Mouse (Mus musculus): Measurements from ENCODE around the gene Gna15. TPM values are rescaled to one million over a fixed set of nuclear protein-coding genes. Genes with fewer than 3 reads are reported as not detected.

The Gna15 gene
- polyA plus RNA-seq, 1 experiment from 2014 or later: 1.1 TPM

DNA sequence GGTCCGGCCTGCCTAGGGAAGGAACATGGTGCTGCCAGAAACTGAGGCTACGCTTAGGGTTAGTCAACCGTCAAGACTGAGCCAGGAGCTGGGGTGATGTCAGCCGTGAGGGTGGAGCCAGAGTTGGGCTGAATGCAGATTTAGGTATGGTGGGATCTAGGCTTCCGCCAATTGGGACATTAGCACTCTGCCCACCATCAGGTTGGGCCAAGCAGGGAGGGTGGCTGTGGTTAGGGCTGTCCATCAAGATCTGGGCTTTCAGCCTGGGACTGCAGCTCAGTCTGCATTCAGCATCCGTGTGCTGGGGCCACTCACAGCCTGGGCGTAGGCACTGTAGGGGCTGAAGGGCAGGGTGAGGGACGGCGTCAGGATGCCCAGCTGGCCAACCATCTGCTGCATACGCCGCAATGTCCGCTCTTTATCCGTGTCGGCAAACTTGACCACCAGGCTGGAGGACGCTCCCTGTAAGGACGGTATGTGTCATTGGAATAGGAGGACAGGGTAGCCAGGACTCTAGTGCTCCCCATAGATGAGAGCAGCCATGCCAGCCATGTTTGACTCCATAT is 56.3 kb downstream of the Gna15 start:
- no peak overlapping the region for H3K9ac ChIP-seq (ENCODE audit: low read depth, low read length)
- H3K4me1 ChIP-seq (ENCODE audit: control insufficient read depth, insufficient read depth, low read depth, low read length): peaks cover 23% of the 10 kb centered on the region
- H3K36me3 ChIP-seq (ENCODE audit: control insufficient read depth, insufficient read depth, low read length): peaks cover 28% of the 10 kb centered on the region
- no peak overlapping the region for H3K27ac ChIP-seq (ENCODE audit: low read depth, low read length)
- no peak overlapping the region for H3K4me3 ChIP-seq (ENCODE audit: low read length)
- no peak for ATAC-seq
- WGBS: 79% methylated on average over 16 of the region's 16 CpGs
- H3K27me3 ChIP-seq (replicated peaks; ENCODE audit: control insufficient read depth, insufficient read depth, low read length): peaks cover 20% of the 10 kb centered on the region
- no peaks in the 10 kb centered on the region for H3K9me3 ChIP-seq (ENCODE audit: control insufficient read depth, low read length)
- no peak overlapping the region for H3K4me2 ChIP-seq (ENCODE audit: low read length)

DNA sequence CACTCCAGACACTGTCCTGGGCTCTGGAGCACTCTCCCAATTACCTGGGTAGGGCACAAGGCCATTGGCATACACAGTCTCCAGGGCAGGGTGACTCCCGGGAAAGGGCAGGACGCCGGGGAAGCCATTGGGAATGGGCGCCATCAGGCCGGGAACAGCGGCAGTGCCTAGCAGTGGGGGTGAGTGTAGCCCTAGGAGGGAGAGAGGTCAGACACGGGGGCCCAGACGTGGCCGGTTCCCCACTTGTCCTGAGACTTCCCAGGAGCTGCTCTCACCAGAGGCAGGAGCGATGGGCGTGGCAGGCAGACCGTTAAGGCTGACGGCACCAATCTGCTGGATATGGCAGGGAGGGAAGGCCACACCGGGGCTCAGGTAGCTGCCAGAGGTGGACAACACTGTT is 57.1 kb downstream of the Gna15 start:
- Histone ChIP-seq H3K4me3 (ENCODE audit: low read length) (no peak overlapping the region), H3K36me3 (ENCODE audit: control insufficient read depth, insufficient read depth, low read length) (peaks cover 34% of the 10 kb centered on the region), H3K9ac (ENCODE audit: low read depth, low read length) (no peak overlapping the region), H3K9me3 (ENCODE audit: control insufficient read depth, low read length) (no peaks in the 10 kb centered on the region), H3K4me2 (ENCODE audit: low read length) (no peak overlapping the region), H3K27me3 (replicated peaks; ENCODE audit: control insufficient read depth, insufficient read depth, low read length) (peaks cover 22% of the 10 kb centered on the region), H3K4me1 (ENCODE audit: control insufficient read depth, insufficient read depth, low read depth, low read length) (peaks cover 15% of the 10 kb centered on the region), H3K27ac (ENCODE audit: low read depth, low read length) (no peak overlapping the region)
- no peak for ATAC-seq
- WGBS: 75% methylated on average over 14 of the region's 14 CpGs

DNA sequence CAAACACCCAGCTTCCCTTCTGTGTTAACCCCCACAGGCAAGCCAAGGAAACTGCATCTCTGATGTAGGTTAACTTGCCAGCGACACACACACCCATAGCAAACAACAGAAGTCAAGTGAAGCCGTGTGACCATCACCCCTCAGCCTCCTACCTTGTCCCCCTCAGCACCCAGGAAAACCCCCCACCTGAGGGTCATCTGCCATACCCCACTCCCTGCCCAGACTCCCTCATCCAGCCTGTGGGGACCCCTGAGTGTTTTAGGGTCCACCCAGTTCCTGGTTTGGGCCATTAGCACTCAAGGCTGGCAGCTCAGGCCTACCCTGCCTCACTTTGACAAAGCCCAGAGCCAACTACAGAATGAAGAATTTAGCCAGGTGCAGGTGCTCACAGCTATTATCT is 58.0 kb downstream of the Gna15 start:
- Histone ChIP-seq H3K27me3 (replicated peaks; ENCODE audit: control insufficient read depth, insufficient read depth, low read length) (peaks cover 23% of the 10 kb centered on the region), H3K9ac (ENCODE audit: low read depth, low read length) (no peak overlapping the region), H3K4me1 (ENCODE audit: control insufficient read depth, insufficient read depth, low read depth, low read length) (peaks cover 12% of the 10 kb centered on the region), H3K4me2 (ENCODE audit: low read length) (no peak overlapping the region), H3K4me3 (ENCODE audit: low read length) (no peak overlapping the region), H3K9me3 (ENCODE audit: control insufficient read depth, low read length) (no peaks in the 10 kb centered on the region), H3K27ac (ENCODE audit: low read depth, low read length) (no peak overlapping the region), H3K36me3 (ENCODE audit: control insufficient read depth, insufficient read depth, low read length) (peaks cover 35% of the 10 kb centered on the region)
- 78% methylated on average over 2 of the region's 2 CpGs for WGBS
- ATAC-seq: no peak

GRCm38 (mm10) chr10:81465265-81465645 is 58.8 kb downstream of the Gna15 start:
- Histone ChIP-seq H3K9ac (ENCODE audit: low read depth, low read length) (no peak overlapping the region), H3K9me3 (ENCODE audit: control insufficient read depth, low read length) (no peaks in the 10 kb centered on the region), H3K36me3 (ENCODE audit: control insufficient read depth, insufficient read depth, low read length) (peaks cover 35% of the 10 kb centered on the region), H3K27me3 (replicated peaks; ENCODE audit: control insufficient read depth, insufficient read depth, low read length) (peaks cover 23% of the 10 kb centered on the region), H3K4me2 (ENCODE audit: low read length) (no peak overlapping the region), H3K4me1 (ENCODE audit: control insufficient read depth, insufficient read depth, low read depth, low read length) (peaks cover 9% of the 10 kb centered on the region), H3K27ac (ENCODE audit: low read depth, low read length) (no peak overlapping the region), H3K4me3 (ENCODE audit: low read length) (no peak overlapping the region)
- ATAC-seq: no peak
- WGBS: 5% methylated on average over 5 of the region's 5 CpGs

DNA sequence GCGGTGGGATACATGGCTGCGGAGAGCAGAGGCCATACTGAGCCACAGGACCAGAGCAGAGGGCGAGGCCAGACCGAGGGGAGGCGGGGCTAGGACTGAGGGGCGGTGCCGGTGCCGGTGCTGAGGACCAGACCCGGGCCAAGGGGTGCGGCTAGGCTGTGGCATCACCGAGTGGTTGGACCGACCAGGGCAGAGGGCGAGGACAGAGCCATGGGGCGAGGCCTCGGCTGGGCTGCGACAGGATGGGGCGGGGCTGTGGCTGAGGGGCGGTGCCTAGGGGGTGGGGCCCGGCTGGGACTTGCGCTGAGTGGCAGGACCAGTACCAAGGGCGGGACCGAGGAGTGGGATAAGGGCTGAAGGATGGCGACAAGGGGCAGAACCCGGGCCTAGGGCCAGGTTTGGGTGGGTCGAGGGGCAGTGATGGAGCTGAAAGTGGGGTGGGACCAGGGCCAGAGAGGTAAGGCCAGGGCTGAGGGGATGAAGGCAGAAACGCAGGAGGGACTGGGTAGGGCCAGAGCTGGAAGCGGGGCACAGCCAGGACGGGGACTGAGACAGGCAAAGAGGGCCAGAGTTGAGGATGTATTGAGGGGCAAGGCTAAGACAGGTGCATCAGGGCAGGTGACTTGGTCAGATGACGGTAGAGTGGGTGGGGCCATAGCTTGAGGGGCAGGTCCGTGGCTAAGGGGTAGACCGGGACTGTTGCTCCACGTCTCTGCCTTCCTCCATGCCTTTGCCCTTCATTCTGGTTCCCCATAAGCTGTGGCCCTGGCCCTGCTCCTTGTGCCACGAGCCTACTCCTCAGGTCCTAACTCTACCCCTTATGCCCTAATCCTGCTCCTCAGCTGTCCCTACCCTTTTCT is 59.4 kb downstream of the Gna15 start:
- Histone ChIP-seq H3K9me3 (ENCODE audit: control insufficient read depth, low read length) (no peaks in the 10 kb centered on the region), H3K36me3 (ENCODE audit: control insufficient read depth, insufficient read depth, low read length) (peaks cover 35% of the 10 kb centered on the region), H3K4me3 (ENCODE audit: low read length) (peak overlapping the region; percentile 30), H3K27me3 (replicated peaks; ENCODE audit: control insufficient read depth, insufficient read depth, low read length) (peaks cover 23% of the 10 kb centered on the region), H3K4me2 (ENCODE audit: low read length) (peak overlapping the region; percentile 49), H3K4me1 (ENCODE audit: control insufficient read depth, insufficient read depth, low read depth, low read length) (peaks cover 9% of the 10 kb centered on the region), H3K27ac (ENCODE audit: low read depth, low read length) (no peak overlapping the region), H3K9ac (ENCODE audit: low read depth, low read length) (peak overlapping the region; percentile 31; the same call in 1 of the 2 replicates)
- 5% methylated on average over 32 of the region's 33 CpGs for WGBS
- ATAC-seq: peak; percentile 57

GRCm38 (mm10) chr10:81463531-81463930 is 60.5 kb downstream of the Gna15 start:
- H3K27me3 ChIP-seq (replicated peaks; ENCODE audit: control insufficient read depth, insufficient read depth, low read length): peaks cover 23% of the 10 kb centered on the region
- H3K9ac ChIP-seq (ENCODE audit: low read depth, low read length): no peak overlapping the region
- H3K36me3 ChIP-seq (ENCODE audit: control insufficient read depth, insufficient read depth, low read length): peaks cover 31% of the 10 kb centered on the region
- 66% methylated on average over 4 of the region's 4 CpGs for WGBS
- no peak overlapping the region for H3K4me2 ChIP-seq (ENCODE audit: low read length)
- H3K4me3 ChIP-seq (ENCODE audit: low read length): no peak overlapping the region
- H3K4me1 ChIP-seq (ENCODE audit: control insufficient read depth, insufficient read depth, low read depth, low read length): peaks cover 9% of the 10 kb centered on the region
- no peak for ATAC-seq
- H3K27ac ChIP-seq (ENCODE audit: low read depth, low read length): no peak overlapping the region
- no peaks in the 10 kb centered on the region for H3K9me3 ChIP-seq (ENCODE audit: control insufficient read depth, low read length)

DNA sequence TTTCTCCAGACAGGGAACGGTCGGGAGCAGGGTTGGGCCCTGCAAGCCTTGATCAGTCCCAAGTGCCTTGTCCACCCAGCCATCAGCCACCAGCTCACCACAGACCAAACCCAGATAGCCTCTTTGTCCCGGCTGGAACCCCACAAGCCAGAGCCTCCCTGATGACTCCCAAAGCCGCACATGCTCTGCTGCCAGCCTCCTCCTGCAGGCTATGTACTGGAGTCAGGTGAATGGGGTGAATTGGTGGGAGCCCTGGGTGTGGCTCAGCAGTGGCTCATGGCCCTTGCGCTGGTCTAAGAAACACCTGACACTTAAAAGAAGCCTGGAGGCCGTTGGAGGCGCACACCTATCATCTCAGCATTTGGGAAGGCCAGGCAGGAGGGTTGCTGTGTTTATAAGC is 61.1 kb downstream of the Gna15 start:
- WGBS: 79% methylated on average over 7 of the region's 7 CpGs
- no peak overlapping the region for H3K4me2 ChIP-seq (ENCODE audit: low read length)
- no peak for ATAC-seq
- H3K9me3 ChIP-seq (ENCODE audit: control insufficient read depth, low read length): no peaks in the 10 kb centered on the region
- H3K9ac ChIP-seq (ENCODE audit: low read depth, low read length): no peak overlapping the region
- peaks cover 23% of the 10 kb centered on the region for H3K27me3 ChIP-seq (replicated peaks; ENCODE audit: control insufficient read depth, insufficient read depth, low read length)
- no peak overlapping the region for H3K27ac ChIP-seq (ENCODE audit: low read depth, low read length)
- H3K4me3 ChIP-seq (ENCODE audit: low read length): no peak overlapping the region
- peaks cover 29% of the 10 kb centered on the region for H3K36me3 ChIP-seq (ENCODE audit: control insufficient read depth, insufficient read depth, low read length)
- H3K4me1 ChIP-seq (ENCODE audit: control insufficient read depth, insufficient read depth, low read depth, low read length): peaks cover 9% of the 10 kb centered on the region

DNA sequence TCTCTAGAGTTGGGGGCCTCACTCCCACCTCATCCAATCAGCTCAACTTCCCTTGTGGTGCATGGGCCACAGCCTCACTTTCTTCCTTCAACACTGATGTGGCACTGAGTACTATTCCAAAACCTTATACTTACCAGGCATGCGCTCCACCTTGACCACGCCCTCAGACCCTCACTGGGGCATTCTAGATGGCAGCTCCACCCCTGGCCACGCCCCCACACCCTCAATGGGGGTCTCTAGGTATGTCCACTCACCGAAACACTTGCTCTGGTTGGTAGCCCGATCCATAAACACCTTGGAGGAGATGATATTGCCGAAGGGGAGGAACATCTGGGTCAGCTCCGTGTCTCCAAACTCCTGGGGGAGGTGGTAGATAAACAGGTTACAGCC is 61.6 kb downstream of the Gna15 start:
- ATAC-seq: no peak
- H3K36me3 ChIP-seq (ENCODE audit: control insufficient read depth, insufficient read depth, low read length): peaks cover 24% of the 10 kb centered on the region
- 36% methylated on average over 7 of the region's 7 CpGs for WGBS
- H3K9me3 ChIP-seq (ENCODE audit: control insufficient read depth, low read length): no peaks in the 10 kb centered on the region
- H3K4me3 ChIP-seq (ENCODE audit: low read length): no peak overlapping the region
- peaks cover 23% of the 10 kb centered on the region for H3K27me3 ChIP-seq (replicated peaks; ENCODE audit: control insufficient read depth, insufficient read depth, low read length)
- H3K27ac ChIP-seq (ENCODE audit: low read depth, low read length): no peak overlapping the region
- H3K4me1 ChIP-seq (ENCODE audit: control insufficient read depth, insufficient read depth, low read depth, low read length): peaks cover 9% of the 10 kb centered on the region
- no peak overlapping the region for H3K9ac ChIP-seq (ENCODE audit: low read depth, low read length)
- H3K4me2 ChIP-seq (ENCODE audit: low read length): no peak overlapping the region

GRCm38 (mm10) chr10:81461673-81462414 is 62.2 kb downstream of the Gna15 start:
- H3K9me3 ChIP-seq (ENCODE audit: control insufficient read depth, low read length): no peaks in the 10 kb centered on the region
- H3K4me1 ChIP-seq (ENCODE audit: control insufficient read depth, insufficient read depth, low read depth, low read length): peaks cover 9% of the 10 kb centered on the region
- no peak overlapping the region for H3K9ac ChIP-seq (ENCODE audit: low read depth, low read length)
- no peak overlapping the region for H3K4me3 ChIP-seq (ENCODE audit: low read length)
- no peak overlapping the region for H3K4me2 ChIP-seq (ENCODE audit: low read length)
- H3K27ac ChIP-seq (ENCODE audit: low read depth, low read length): no peak overlapping the region
- H3K36me3 ChIP-seq (ENCODE audit: control insufficient read depth, insufficient read depth, low read length): peaks cover 19% of the 10 kb centered on the region
- WGBS: 19% methylated on average over 16 of the region's 16 CpGs
- no peak for ATAC-seq
- H3K27me3 ChIP-seq (replicated peaks; ENCODE audit: control insufficient read depth, insufficient read depth, low read length): peaks cover 22% of the 10 kb centered on the region

Measured in hindbrain, embryonic 16.5 days (tissue).